Comparison of ENCODE assay signal across 8 mouse cellular contexts in the genomic region with DNA sequence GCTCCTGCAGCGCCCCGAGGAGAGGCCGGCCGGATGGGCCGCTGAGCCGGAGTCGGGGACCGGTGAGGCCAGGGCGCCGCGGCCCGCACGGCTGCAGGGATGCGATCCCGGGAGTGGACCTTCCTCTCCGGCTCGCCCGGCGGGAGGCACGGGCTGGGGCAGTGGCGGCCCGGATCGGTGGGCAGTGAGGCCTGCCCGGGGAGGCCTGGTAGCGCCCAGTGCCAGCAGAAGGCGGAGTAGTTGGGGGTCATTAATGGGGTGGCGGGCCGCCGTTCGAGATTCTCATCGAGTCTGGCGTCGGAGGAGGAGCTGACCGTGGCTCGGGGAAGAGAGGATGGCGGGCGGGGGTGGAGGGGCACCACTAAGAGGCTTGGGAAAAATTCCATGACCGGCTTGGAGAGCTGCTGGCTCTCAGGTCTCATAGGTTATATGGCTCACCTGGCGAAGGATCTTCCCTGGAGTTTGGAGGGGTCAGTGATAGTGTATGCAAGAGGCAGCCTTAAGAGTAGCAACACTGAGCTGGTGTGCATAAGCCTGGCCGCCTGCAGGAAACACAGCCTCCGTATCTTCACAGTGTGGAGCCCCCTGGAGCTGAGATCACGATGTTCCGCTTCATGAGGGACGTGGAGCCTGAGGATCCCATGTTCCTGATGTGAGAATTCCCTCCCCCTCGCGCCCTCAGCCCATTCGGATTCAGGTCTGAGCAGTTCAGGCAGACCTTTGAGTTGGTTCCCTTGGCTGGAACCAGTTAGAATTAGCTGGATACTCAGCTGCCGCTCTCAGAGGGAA. TPM values are rescaled to one million over a fixed set of nuclear protein-coding genes. Genes with fewer than 3 reads are reported as not detected.
DNase-seq lines count a peak whose midpoint lies in the region; ATAC-seq and TF ChIP-seq lines count a peak whose summit lies in the region.

No protein-coding gene starts in this region.

- peak overlapping the region; percentile 97 for H3K27ac ChIP-seq in embryonic facial prominence, embryonic 12.5 days
- H3K27ac ChIP-seq in hindbrain, embryonic 12.5 days, result peak overlapping the region; percentile 97
- H3K27ac ChIP-seq in liver, adult 2 months (replicated peaks; ENCODE audit: insufficient read depth, low read depth, low read length), result peak overlapping the region; percentile 88
- peak overlapping the region; percentile 97 for H3K27ac ChIP-seq in neural tube, embryonic 15.5 days (replicated peaks)

- intact Hi-C loops in gastrocnemius, postnatal 14 days (cut with DNase I; ENCODE audit: low total_unique reads), result no loop called here

- peak overlapping the region; percentile 98 for H3K9ac ChIP-seq in embryonic facial prominence, embryonic 12.5 days
- peak overlapping the region; percentile 98 for H3K9ac ChIP-seq in hindbrain, embryonic 12.5 days
- H3K9ac ChIP-seq in liver, adult 2 months (ENCODE audit: low read depth, low read length), result peak overlapping the region; percentile 99
- H3K9ac ChIP-seq in neural tube, embryonic 15.5 days (replicated peaks), result peak overlapping the region; percentile 96

- no peaks in the 10 kb centered on the region for H3K9me3 ChIP-seq in embryonic facial prominence, embryonic 12.5 days
- no peaks in the 10 kb centered on the region for H3K9me3 ChIP-seq in hindbrain, embryonic 12.5 days (replicated peaks)
- no peaks in the 10 kb centered on the region for H3K9me3 ChIP-seq in neural tube, embryonic 15.5 days (replicated peaks)

- peak; percentile 3; the same call in 1 of the 2 replicates for ATAC-seq in embryonic facial prominence, embryonic 12.5 days (ENCODE audit: insufficient number of reproducible peaks, insufficient read depth, low FRiP score, low TSS enrichment)
- ATAC-seq in hindbrain, embryonic 12.5 days (ENCODE audit: low FRiP score), result peak; percentile 69
- ATAC-seq in neural tube, embryonic 15.5 days (ENCODE audit: low FRiP score), result peak; percentile 33

- H3K36me3 ChIP-seq in embryonic facial prominence, embryonic 12.5 days, result peaks cover 37% of the 10 kb centered on the region
- H3K36me3 ChIP-seq in hindbrain, embryonic 12.5 days, result peaks cover 38% of the 10 kb centered on the region
- H3K36me3 ChIP-seq in liver, adult 2 months (ENCODE audit: control insufficient read depth, insufficient read depth, low read length), result peaks cover 17% of the 10 kb centered on the region
- peaks cover 35% of the 10 kb centered on the region for H3K36me3 ChIP-seq in neural tube, embryonic 15.5 days

- no peaks in the 10 kb centered on the region for H3K27me3 ChIP-seq in embryonic facial prominence, embryonic 12.5 days
- no peaks in the 10 kb centered on the region for H3K27me3 ChIP-seq in hindbrain, embryonic 12.5 days
- no peaks in the 10 kb centered on the region for H3K27me3 ChIP-seq in liver, adult 2 months (ENCODE audit: control insufficient read depth, insufficient read depth, low read length)
- no peaks in the 10 kb centered on the region for H3K27me3 ChIP-seq in neural tube, embryonic 15.5 days (replicated peaks)

- no peak for TF ChIP-seq POLR2A in liver, adult 2 months (IDR thresholded peaks at IDR 0.05; ENCODE audit: extremely low read depth, insufficient read depth, low read length)

- H3K79me2 ChIP-seq in liver, adult 2 months (ENCODE audit: control insufficient read depth, insufficient read depth, low read length), result peaks cover 11% of the 10 kb centered on the region; the same call in 1 of the 2 replicates

- DNase-seq in gastrocnemius, postnatal 14 days, result peak; percentile 43
- no peak for DNase-seq in gastrocnemius, postnatal 25 days
- DNase-seq in ES-CJ7 (ENCODE audit: low read depth, low spot score), result peak; percentile 70
- no peak for DNase-seq in liver, adult 2 months (ENCODE audit: extremely low read depth, low read depth, low spot score)
- DNase-seq in Muller cell, postnatal 12 days (ENCODE audit: inconsistent ontology term), result no peak

- H3K4me1 ChIP-seq in embryonic facial prominence, embryonic 12.5 days, result peaks cover 17% of the 10 kb centered on the region
- peaks cover 18% of the 10 kb centered on the region for H3K4me1 ChIP-seq in hindbrain, embryonic 12.5 days
- peaks cover 14% of the 10 kb centered on the region; the same call in 1 of the 2 replicates for H3K4me1 ChIP-seq in liver, adult 2 months (ENCODE audit: control insufficient read depth, insufficient read depth, low read length)
- H3K4me1 ChIP-seq in neural tube, embryonic 15.5 days, result peaks cover 36% of the 10 kb centered on the region

- WGBS in embryonic facial prominence, embryonic 12.5 days, result 1% methylated on average over 48 of the region's 48 CpGs
- WGBS in hindbrain, embryonic 12.5 days, result 2% methylated on average over 47 of the region's 48 CpGs
- under 1% methylated on average over 40 of the region's 48 CpGs for WGBS in liver, adult 2 months
- WGBS in neural tube, embryonic 15.5 days, result 3% methylated on average over 43 of the region's 48 CpGs

- peak overlapping the region; percentile 94 for H3K4me2 ChIP-seq in embryonic facial prominence, embryonic 12.5 days (replicated peaks)
- peak overlapping the region; percentile 95 for H3K4me2 ChIP-seq in hindbrain, embryonic 12.5 days (replicated peaks)
- peak overlapping the region; percentile 87 for H3K4me2 ChIP-seq in neural tube, embryonic 15.5 days

- TF ChIP-seq CTCF in liver, adult 2 months (IDR thresholded peaks at IDR 0.05; ENCODE audit: low read depth, low read length), result peak; percentile 17; the same call in 1 of the 2 replicates

- peak overlapping the region; percentile 93 for H3K4me3 ChIP-seq in embryonic facial prominence, embryonic 12.5 days
- H3K4me3 ChIP-seq in hindbrain, embryonic 12.5 days, result peak overlapping the region; percentile 95
- H3K4me3 ChIP-seq in liver, adult 2 months (ENCODE audit: insufficient read depth, low read depth, low read length), result peak overlapping the region; percentile 98
- H3K4me3 ChIP-seq in neural tube, embryonic 15.5 days (replicated peaks), result peak overlapping the region; percentile 97

RNA-seq across cellular contexts. Expression of a gene that starts 0.5 kb away (rescaled TPM):
- total RNA-seq in gastrocnemius, postnatal 14 days (2021), result 100 to 1,000 TPM; 250 to 257 TPM
- 100 to 1,000 TPM; 207 to 210 TPM for total RNA-seq in gastrocnemius, postnatal 25 days (2021)
- polyA plus RNA-seq in embryonic facial prominence, embryonic 12.5 days (2016; fragmentation: Nextera tagmentation; extraction: Ambion mirVana), result 419 and 427 TPM in 2 replicates
- 462 and 488 TPM in 2 replicates for polyA plus RNA-seq in hindbrain, embryonic 12.5 days (2016; fragmentation: Nextera tagmentation; extraction: Ambion mirVana)
- total RNA-seq in liver, adult 2 months (2014; rRNA removed), result 74.6 and 101 TPM in 2 replicates
- 265 and 285 TPM in 2 replicates for polyA plus RNA-seq in liver, adult 2 months (2012; rRNA removed)
- polyA plus RNA-seq in neural tube, embryonic 15.5 days (2015; fragmentation: Nextera tagmentation; extraction: Ambion mirVana), result 543 and 603 TPM in 2 replicates

RNA-seq across cellular contexts. Expression of a gene that starts 11.8 kb away (rescaled TPM):
- total RNA-seq in gastrocnemius, postnatal 14 days (2021), result 100 to 1,000 TPM; 225 to 266 TPM
- 100 to 1,000 TPM; 126 to 152 TPM for total RNA-seq in gastrocnemius, postnatal 25 days (2021)
- polyA plus RNA-seq in embryonic facial prominence, embryonic 12.5 days (2016; fragmentation: Nextera tagmentation; extraction: Ambion mirVana), result 390 and 395 TPM in 2 replicates
- 637 and 707 TPM in 2 replicates for polyA plus RNA-seq in hindbrain, embryonic 12.5 days (2016; fragmentation: Nextera tagmentation; extraction: Ambion mirVana)
- 80.7 and 101 TPM in 2 replicates for total RNA-seq in liver, adult 2 months (2014; rRNA removed)
- polyA plus RNA-seq in liver, adult 2 months (2012; rRNA removed), result 2,256 and 3,281 TPM in 2 replicates
- 637 and 745 TPM in 2 replicates for polyA plus RNA-seq in neural tube, embryonic 15.5 days (2015; fragmentation: Nextera tagmentation; extraction: Ambion mirVana)

RNA-seq across cellular contexts. Expression of a gene that starts 20.2 kb away (rescaled TPM):
- total RNA-seq in gastrocnemius, postnatal 14 days (2021), result under 1 TPM; 0.43 to 0.62 TPM
- under 1 TPM in 1 of 2 experiments, not detected in 1; 0.51 TPM for total RNA-seq in gastrocnemius, postnatal 25 days (2021)
- 3.1 and 4.1 TPM in 2 replicates for polyA plus RNA-seq in embryonic facial prominence, embryonic 12.5 days (2016; fragmentation: Nextera tagmentation; extraction: Ambion mirVana)
- polyA plus RNA-seq in hindbrain, embryonic 12.5 days (2016; fragmentation: Nextera tagmentation; extraction: Ambion mirVana), result 1.9 and 2.1 TPM in 2 replicates
- total RNA-seq in liver, adult 2 months (2014; rRNA removed), result 0.09 and 0.13 TPM in 2 replicates
- 0.39 and 0.67 TPM in 2 replicates for polyA plus RNA-seq in liver, adult 2 months (2012; rRNA removed)
- polyA plus RNA-seq in neural tube, embryonic 15.5 days (2015; fragmentation: Nextera tagmentation; extraction: Ambion mirVana), result 3.2 and 3.5 TPM in 2 replicates

RNA-seq across cellular contexts. Expression of a gene that starts 33.6 kb away (rescaled TPM):
- 100 to 1,000 TPM in 1 of 2 experiments, 10 to 100 TPM in 1; 99.1 to 100 TPM for total RNA-seq in gastrocnemius, postnatal 14 days (2021)
- total RNA-seq in gastrocnemius, postnatal 25 days (2021), result 10 to 100 TPM; 96.2 to 99.0 TPM
- 119 and 121 TPM in 2 replicates for polyA plus RNA-seq in embryonic facial prominence, embryonic 12.5 days (2016; fragmentation: Nextera tagmentation; extraction: Ambion mirVana)
- polyA plus RNA-seq in hindbrain, embryonic 12.5 days (2016; fragmentation: Nextera tagmentation; extraction: Ambion mirVana), result 99.5 and 101 TPM in 2 replicates
- 35.8 and 46.6 TPM in 2 replicates for total RNA-seq in liver, adult 2 months (2014; rRNA removed)
- polyA plus RNA-seq in liver, adult 2 months (2012; rRNA removed), result 165 and 170 TPM in 2 replicates
- 95.4 and 112 TPM in 2 replicates for polyA plus RNA-seq in neural tube, embryonic 15.5 days (2015; fragmentation: Nextera tagmentation; extraction: Ambion mirVana)

RNA-seq across cellular contexts. Expression of a gene that starts 43.7 kb away (rescaled TPM):
- under 1 TPM; 0.27 to 0.51 TPM for total RNA-seq in gastrocnemius, postnatal 14 days (2021)
- total RNA-seq in gastrocnemius, postnatal 25 days (2021), result 1 to 10 TPM in 1 of 2 experiments, not detected in 1; 1.2 TPM
- 0.09 and 0.39 TPM in 2 replicates for polyA plus RNA-seq in embryonic facial prominence, embryonic 12.5 days (2016; fragmentation: Nextera tagmentation; extraction: Ambion mirVana)
- polyA plus RNA-seq in hindbrain, embryonic 12.5 days (2016; fragmentation: Nextera tagmentation; extraction: Ambion mirVana), result 0.06 TPM in 1 of 2 replicates, not detected in the other
- 0.27 and 0.83 TPM in 2 replicates for total RNA-seq in liver, adult 2 months (2014; rRNA removed)
- 0.19 and 0.46 TPM in 2 replicates for polyA plus RNA-seq in liver, adult 2 months (2012; rRNA removed)
- 0.17 and 0.61 TPM in 2 replicates for polyA plus RNA-seq in neural tube, embryonic 15.5 days (2015; fragmentation: Nextera tagmentation; extraction: Ambion mirVana)

Comparison
In these comparisons a context has a peak if more than half of its experiments do, and no peak if none do; other contexts are left out.
1. DNase-seq: peak in gastrocnemius, postnatal 14 days (single experiment) and ES-CJ7 (single experiment); none in gastrocnemius, postnatal 25 days (single experiment), liver, adult 2 months (single experiment) and Muller cell, postnatal 12 days (single experiment).
2. ATAC-seq: peak in every context shown above with its lines; median percentile 69 in hindbrain, embryonic 12.5 days; 33 in neural tube, embryonic 15.5 days; 3 in embryonic facial prominence, embryonic 12.5 days.
3. Peak in every context shown above with its lines, with median percentiles within 50 percentile points of each other: H3K27ac ChIP-seq, H3K4me2 ChIP-seq, H3K4me3 ChIP-seq and H3K9ac ChIP-seq.